Mouse (Mus musculus) lung, adult 18-20 months (tissue): ENCODE measurements around the gene Rap2a.

Source experiments
- DNase-seq, 2 experiments: peaks; one replicate each; pipeline ENCODE4 v3.0.0; 2022; ENCODE audit warnings: mixed read lengths in 2 of 2

Rap2a gene

DNA sequence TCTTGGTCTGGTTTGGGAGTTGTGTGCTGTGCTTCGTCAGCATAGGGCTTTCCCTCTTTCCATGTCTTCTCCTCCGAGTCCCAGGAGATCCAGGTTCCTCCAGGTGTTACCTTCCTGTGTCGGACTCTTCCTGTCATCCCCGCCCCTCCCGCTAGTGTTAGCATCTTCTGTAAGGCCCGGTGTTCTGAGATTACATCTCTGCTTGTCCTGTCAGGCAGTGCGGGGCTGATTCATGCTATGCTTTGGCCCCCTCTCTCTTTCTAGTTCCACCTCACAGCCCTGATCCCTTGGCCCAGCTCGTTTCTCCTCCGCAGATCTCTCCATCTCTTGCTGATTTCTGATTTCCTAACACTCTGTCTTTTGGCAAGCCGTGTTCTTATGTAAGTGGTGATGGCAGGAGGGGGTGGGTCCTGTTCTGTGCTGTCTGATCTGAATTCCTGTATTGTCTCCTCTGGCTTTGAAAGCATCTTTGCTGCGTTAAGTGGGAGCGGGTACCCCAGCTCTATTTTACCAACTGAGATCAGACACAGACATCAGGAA is 21.8 kb downstream of the Rap2a start:
- no peak for DNase-seq

DNA sequence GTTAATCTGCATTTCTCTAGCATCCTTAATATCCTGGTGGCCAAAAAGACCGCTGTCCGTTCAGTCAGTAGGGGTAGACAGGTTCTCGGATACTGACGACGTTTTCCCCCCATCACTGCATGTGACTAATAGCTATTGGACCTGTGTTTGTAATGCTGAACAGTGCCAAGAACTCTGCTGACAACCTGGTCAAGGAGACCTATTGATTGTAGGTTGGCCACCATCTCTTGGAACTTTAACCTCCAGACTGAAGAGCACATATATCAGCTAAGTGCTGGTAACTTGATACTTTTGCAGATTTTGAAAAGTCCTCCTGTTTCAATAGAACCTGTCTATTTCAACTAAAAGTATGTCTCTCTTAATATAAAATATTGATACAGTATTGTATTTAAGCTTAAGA is 22.5 kb downstream of the Rap2a start:
- DNase-seq = no peak

DNA sequence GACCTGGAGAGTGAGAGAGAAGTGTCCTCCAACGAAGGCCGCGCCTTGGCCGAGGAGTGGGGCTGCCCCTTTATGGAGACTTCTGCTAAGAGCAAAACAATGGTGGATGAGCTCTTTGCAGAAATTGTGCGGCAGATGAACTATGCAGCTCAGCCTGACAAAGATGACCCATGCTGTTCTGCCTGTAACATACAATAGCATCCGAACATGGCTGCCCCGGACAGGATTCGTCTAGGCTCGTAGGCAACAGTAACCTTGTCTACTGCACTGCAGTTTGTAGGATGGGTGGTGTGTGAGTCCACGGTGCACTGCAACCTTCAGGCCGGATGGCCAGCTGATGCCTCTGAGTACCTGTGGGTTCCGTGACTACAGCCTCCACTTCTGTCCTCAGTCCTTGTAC is 25.4 kb downstream of the Rap2a start:
- no peak for DNase-seq

DNA sequence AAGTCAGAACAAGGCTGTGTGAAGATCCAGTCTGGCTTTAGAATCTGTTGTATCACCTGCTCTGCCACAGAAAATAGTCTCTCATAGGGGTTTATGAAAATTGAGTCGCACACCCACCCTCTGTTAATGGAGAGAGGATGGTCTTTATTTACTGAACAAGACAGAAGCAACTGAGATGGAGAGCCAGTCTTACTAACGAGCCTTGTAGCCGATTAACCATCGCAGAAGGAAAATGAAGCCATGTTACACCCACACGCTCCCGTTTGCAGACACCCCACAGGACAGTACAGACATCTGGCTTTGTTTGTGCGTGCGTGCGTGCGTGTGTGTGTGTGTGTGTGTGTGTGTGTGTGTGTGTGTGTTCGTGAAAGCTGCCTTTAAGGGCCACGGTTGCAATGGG is 26.2 kb downstream of the Rap2a start:
- no peak for DNase-seq

DNA sequence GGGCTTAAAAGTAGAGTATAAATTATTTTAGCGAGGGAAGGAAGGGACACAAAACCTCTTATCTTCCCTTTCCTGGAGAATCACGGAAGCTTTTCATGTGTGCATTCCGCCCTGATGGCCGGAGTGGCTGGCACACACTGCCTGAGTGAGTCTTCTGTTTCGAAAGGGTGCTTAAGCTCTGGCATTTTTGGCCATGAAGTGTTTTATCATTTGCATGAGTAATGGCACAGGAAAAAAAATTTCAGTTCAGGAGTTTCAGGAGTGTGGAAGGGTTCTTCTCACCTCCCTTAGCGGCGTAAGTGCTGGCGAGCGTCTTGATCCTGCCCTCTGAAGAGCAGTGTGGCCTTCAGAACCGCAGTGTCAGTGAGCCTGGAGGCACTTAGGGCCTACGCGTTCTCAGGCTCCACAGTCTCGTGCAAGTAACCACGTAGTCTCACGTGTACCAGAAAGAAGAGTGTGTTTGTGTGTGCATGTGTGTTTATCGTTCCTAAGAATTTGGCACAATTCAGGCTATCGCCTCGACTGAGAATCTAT is 26.8 kb downstream of the Rap2a start:
- DNase-seq = peak; percentile 54 to 63

DNA sequence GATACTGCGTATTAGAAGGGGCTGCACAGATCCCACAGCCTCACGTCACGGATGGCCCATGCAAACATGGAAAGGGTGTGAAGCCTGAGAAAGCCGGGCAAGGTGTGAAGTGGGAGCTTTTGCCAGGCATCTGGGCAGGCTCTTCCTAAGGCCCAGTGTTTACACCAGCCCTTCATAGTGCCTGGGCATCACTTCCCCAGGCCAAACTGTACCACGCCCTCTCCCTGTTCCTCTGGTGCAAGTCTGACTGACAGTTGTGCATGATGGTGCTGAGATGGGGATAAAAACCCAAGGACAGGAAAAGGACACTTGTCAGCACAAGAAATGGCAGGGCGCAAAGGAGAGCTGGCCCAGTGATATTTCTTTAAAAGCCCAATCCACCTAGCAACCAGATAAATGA is 27.7 kb downstream of the Rap2a start:
- no peak for DNase-seq

DNA sequence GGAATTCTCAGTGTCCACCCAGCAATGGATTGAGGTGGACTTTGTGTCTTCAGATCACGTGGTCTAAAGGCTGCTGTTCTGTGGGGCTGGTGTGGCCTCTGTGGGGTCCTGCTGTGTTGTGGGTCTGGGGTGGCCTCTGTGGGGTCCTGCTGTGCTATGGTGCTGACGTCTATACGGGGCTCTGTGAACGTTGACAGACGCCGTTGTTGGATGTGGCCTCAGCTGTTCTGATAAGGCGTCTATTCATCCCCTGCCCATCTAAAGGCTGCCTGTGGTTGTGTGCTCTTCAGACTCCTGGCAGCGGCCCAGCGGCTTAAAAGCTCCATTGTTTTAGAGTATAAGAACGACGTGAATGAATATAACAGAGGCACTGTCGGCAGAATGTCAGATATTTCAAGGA is 29.3 kb downstream of the Rap2a start:
- DNase-seq = no peak

DNA sequence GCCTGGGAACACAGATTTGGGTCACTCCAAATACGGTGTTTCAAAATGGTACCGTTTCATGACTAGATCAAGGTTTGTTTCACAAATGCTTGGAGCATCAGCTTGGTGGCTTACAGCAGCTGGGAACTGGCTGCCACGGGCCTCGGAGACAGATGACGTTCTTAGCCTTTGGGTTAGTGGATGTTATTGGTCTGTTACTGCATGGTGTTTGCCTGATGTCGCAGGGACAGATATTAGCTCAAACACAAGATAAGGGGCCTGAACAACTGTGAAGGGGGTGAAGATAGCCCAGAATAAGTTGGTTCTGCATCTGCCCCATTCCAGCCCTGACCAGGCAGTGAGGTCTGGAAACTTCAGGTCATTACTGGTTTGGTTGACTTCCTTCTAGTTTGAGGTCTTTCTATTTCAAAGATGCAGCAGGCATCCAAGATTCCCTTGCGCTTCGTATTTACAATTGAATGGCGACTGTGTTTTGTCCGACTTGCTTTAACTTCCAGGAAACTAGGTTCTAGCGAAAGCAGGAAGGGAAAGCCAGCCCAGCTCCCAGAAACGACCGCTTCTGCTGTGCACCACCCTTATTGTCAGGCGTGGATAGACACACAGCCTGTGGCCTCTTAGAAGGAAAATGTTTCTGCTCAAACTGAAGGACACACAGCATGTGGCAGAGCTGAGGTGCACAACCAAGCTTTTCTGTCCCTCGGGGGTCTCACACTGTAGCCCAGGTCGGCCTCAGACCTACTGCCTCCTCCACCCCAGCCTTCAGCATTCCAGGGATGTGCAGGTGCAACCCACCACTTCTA is 30.5 kb downstream of the Rap2a start:
- DNase-seq = no peak

DNA sequence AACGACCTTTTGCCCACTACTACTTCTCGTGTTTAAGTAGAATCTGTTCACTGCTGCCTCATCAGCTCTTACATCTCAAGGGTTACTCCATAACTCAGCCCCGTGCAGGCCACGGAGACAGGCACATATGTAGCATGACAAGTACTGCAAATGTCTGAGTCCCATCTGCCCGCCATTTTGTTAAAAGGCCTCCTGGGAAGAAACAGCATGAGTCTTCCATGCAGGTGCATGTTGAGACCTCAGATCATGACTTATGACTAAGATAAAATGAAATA is 31.1 kb downstream of the Rap2a start:
- no peak for DNase-seq

DNA sequence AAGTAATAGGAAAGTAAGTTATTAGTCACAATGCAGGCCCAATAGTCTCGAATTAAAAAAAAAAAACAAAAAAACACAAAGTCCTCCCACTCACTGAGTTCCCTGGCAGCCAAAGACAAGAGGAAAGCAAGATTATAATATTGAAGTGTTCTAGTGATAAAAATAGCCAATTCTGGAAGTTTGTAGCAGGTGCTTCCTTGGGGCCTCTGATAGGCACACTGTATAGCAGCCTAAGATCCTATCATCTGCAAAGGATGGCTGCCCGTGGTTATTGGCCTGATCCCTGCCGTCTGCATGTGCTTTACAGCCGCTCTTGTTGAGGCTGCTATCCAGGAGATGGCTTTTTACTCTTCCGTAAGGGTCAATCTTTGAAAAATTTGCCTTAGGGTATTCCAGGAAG is 33.6 kb downstream of the Rap2a start:
- DNase-seq = no peak

DNA sequence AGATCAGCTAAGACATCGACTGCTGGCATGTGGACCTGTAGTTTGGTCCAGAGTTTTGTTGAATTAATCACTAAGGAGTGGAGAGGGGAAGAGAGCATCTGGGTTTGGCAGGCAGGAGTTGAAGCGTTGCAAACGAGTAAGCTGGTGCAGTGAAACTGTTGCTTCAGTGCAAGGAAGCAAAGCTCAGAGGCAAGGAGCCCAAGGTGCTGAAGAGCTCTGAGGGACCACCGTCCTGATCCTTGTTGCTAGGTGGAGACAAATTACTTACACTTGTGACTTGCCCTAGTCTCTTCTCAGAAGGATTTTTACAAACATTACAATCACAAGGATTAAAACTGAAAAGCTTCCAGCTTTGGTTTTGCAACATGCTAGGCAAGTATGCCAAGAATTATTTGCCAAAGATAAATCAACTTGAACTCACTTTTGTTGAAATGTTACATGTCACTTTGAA is 36.6 kb downstream of the Rap2a start:
- peak in 1 of 2 experiments; percentile 25 for DNase-seq

DNA sequence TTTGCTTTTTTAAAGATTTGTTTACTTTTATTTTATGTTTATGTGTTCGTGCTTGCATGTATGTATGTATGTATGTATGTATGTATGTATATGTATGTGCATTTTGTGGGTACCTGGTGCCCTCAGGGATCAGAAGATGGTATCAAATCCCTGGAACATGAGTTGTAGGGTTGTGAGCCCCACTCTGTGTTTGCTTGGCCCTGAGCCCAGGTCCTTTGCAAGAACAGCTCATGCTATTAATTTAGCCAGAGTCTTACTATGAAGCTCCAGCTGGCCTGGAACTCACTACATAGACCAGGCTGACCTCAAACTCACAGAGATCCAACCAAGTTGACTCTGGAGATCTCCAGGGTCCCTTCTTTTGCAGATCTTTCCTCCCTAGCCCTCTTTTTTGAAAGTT is 37.1 kb downstream of the Rap2a start:
- DNase-seq = peak; percentile 24 to 54

DNA sequence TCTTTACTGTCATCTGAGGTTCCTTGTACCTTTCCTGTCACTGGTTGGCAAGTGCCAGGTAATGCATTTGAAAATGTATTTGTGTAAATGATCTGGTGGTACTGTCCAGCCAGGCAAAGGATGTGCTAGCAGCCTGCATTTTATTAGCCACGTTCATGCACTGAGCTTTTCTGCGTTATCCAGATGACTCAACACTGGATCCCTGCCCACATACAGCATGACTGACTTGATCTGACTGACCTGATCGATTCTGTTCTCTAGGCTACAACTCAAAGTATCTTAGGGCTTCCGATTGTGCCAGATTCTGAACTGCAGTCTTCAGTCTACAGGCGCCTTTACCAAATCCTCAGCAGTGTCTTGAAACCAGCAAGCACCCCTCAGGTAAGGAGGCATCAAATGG is 40.5 kb downstream of the Rap2a start:
- DNase-seq = no peak

DNA sequence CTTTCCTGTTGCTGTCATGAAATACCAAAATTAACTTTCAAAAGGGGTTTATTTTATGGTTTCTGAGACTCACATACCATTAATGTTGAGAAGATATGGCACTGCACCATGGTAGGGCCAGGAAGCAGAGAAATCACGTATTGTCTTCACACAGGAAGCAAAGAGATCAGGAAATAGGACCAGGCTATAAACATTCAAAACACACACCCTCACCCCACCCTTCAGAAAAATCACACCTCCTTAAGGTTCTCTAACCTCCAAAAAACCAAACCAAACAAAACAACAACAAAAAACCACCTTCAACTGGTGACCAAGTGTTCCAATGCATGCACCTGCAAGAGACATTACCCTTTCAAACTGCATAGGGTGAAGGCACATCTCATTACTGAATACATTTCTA is 41.7 kb downstream of the Rap2a start:
- no peak for DNase-seq

DNA sequence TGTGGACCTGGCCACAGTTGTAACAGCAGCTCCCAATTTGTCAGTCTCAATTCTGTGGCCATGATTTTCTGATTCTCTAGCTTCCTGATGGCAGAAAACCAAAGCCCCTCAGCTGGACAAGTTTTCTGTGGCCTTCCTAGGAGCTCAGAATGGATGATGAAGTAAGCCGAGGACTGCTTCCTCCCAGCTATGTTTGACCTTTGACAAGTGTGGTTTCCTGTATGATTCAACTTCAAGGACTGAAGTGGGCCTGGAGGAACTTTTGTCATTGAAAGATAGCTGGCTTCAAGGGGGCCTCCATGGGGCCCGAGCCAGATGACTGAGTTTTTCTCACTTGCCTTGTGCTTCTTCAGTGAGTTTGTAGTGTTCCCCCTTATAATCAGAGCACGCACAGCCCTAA is 42.6 kb downstream of the Rap2a start:
- DNase-seq = no peak

DNA sequence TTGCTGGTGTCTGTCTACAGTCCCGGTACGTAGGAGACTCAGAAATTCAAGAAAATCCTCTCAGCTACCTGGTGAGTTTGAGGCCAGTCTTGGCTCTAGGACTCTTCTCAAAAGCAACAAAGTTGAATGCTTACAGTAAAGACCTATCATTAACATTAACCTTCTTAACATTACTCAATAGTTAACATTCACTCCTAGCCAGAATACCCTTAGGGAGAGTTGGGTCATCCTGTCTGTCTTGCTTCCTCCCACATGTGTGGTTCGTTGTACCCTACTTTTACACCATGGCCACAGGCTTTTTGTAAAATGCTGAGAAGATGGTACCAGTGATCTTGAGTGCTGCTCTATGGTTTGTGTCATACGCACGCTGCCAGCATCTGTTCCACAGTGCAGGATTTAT is 45.1 kb downstream of the Rap2a start:
- DNase-seq = no peak

DNA sequence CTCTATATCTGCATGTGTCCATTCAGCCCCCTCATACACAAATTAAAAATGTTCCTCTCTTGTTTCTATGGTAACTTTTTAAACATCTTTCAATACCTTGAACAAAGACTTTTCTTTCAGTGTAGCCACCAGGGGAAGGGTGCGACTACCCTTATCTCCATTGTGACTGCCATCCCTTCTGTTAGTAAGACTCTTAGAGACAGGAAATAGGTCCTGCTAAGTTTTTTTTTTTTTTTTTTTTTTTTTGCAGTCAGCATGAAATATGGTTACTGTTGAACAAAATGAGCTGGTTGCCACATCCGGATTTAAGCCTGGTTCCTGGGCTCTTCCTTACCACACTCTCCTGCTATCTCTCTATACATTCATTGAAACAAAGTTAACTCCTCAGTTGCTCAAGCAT is 47.4 kb downstream of the Rap2a start:
- DNase-seq = no peak

DNA sequence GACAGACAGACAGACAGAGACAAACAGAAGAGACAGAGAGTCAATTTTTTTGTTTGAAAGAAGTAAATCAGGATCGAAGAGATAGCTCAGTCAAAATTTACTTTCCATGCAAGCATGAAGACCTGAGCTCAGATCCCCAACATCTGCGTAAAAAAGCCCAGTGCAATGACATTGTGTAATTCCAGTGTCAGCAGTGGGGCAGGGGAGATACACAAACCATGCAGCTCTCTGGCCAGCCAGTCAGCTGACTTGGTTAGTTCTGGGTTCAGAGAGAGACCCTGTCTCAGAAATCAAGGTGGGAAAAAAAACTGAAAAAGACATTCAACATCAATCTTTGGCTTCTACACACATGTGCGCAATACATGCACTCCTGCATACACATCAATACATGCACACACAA is 55.1 kb downstream of the Rap2a start:
- DNase-seq = no peak

DNA sequence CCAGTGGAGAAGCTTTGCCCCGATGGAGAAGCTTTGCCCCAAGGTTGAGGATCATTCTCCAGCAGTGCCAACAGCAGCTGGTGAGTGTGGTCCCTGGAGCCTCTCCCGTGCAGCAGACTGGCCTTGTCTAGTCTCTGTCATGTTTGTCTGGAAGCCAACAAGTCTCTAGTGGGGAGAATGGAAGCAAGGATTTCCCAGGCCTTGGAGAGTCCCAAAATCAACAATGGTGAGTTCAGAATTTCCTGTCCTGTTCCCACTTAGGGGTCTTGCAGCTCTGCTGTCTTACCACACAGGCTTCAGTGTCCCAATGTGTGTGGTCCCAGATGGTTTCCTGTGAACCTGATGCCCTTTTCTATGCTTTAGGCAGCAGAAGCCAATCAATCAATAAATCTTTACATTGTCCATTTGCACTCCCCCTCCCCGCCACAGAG is 56.6 kb downstream of the Rap2a start:
- DNase-seq = no peak

DNA sequence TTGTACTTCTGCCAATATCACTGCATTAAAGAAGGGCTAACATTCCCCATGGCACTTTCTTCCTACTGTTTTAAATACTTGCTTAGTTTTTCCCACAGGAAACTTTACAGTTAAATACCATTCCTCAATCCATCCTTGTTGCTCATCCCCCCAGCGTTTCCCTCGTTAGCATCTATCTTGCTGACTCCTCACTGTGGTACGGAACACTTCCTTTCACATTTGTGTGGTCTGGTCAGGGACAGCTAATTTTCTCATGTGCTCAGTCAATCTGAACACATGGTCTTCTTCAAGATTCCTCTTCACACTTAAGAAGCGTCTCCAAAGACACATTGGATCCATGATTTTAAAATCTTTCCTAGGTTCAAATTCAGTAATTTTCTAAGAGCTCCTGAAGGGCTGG is 57.2 kb downstream of the Rap2a start:
- DNase-seq = no peak

DNA sequence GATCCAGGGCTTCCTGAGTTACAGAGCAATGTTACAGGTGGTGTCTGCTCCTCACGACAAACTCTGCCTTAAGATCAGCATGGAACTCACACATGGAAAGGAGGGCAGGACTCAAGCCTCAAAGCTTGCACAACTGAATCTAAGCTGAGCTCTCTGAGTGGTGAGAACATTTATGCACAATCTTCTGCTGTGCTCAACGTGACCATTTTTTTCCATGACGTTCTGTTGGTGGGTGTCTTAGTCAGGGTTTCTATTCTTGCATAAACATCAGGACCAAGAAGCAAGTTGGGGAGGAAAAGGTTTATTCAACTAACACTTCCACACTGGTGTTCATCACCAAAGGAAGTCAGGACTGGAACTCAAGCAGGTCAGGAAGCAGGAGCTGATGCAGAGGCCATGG is 57.7 kb downstream of the Rap2a start:
- no peak for DNase-seq

DNA sequence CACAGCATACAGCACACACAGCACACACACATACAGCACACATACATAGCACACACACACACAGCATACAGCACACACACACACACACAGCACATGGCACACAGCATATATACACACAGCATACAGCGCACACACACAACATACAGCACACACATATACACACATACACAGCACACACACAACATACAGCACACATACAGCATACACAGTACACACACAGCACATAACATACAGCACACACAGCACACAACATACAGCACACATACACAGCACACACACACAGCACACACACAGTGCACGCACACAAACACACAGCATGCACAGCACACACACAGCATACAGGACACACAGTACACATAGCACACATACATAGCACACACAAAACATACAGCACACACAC is 60.9 kb downstream of the Rap2a start:
- no peak for DNase-seq

DNA sequence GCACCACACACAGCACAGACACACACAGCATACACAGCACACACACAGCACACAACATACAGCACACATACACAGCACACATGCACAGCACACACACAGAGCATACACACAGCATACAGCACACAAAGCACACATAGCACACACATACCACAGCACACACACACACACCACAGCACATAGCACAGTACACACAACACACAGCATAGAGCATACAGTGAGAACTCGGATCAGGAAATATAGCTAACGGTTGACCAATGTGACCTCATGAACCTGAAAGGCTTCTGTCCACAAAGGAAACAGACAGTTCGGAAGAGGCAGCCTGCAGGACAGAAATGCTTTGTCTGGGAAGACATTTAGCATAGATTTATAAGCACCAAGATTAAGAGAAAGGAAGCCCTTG is 61.4 kb downstream of the Rap2a start:
- no peak for DNase-seq

DNA sequence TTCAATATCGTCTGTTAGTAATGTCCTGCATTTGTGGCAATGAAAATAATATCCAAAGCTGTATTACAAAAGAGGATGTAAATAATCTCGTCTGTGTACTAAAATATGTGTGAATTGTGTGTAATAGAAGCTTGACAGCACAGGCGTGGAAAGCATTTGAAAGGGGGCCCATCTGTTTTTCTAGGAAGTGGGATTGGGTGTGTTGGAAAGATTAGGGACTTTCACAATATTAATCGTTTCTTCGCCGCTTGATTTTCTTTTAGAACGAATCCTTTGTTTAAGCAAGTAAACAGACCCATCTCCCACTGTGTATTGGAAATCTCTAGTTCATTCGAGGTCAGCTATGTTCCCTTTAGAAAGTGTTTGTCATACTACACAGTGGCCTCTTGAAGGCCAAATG is 64.2 kb downstream of the Rap2a start:
- no peak for DNase-seq

DNA sequence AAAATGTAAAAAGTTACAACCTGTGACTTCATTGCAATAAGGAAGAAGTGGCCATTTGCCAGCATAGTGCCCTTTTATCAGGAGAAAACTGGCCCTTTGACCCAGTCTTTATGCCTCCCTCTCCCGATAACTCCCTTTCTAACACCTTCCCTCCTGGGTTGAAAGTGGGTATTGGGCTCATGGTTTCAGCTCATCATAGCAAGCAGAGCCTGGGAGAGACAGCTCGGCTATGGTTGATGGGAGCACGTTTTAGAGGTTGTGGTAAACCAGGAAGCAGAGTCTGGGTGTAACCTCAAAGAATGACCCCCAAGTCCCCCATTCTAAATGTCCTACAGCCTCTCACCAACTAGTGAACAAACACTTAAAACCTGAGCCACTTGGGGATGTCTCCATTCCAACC is 64.7 kb downstream of the Rap2a start:
- no peak for DNase-seq
